Mouse (Mus musculus) megakaryocyte, adult 5-6 weeks (primary cell): ENCODE data around the gene Gm8879. TPM values are rescaled to one million over a fixed set of nuclear protein-coding genes. Genes with fewer than 3 reads are reported as not detected.
"Not testable (repeated sequence)": the region's sequence is repeated elsewhere in the genome, so short reads cannot be mapped to it uniquely, and the experiment has no call there.

ENCODE experiments used
- ATAC-seq: 2 replicates; pipeline ENCODE4 v1.8.0; 2016; ENCODE audit warnings: mild to moderate bottlenecking, inconsistent platforms; ENCODE audit not compliant: poor library complexity, severe bottlenecking
- total RNA-seq, 2 experiments: library from RNA; stranded (forward) in 1 of 2; stranded (reverse) in 1 of 2; fragments of 153-499, 151-499 nt in 1 of 2; fragments of 221-1000, 200-1000 nt in 1 of 2; gene quantifications; 2 replicates each; pipeline versions ENCODE4 v1.2.3 to v1.2.4; 2015 to 2017

The Gm8879 gene
- total RNA-seq (2015), result not detected in 2 replicates
- not detected in 2 replicates for total RNA-seq (2017)

DNA sequence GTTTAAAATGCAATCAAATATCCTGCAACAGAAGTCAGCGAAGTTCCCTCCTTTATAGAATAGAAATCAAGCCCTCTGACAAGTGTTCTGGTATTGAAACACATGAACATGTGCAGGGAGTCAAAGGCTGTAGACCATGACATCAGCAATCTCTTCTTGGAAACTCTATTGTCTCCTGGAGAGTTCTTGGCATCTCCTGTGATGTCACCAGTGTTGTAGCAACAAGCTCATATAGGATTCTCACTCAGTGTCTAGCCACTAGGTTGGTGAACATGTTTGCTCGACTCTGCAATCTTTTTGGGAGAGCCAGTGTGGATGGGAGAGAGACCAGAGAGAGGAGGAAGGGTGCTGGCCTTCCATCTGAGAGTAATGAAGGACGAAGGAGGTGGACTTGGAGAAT lies at the start of gene Gm8879:
Gene Gm8879 (plus strand): TSS at position 301 of the 400 bp plus-strand sequence.
- ATAC-seq, result not testable (repeated sequence)

DNA sequence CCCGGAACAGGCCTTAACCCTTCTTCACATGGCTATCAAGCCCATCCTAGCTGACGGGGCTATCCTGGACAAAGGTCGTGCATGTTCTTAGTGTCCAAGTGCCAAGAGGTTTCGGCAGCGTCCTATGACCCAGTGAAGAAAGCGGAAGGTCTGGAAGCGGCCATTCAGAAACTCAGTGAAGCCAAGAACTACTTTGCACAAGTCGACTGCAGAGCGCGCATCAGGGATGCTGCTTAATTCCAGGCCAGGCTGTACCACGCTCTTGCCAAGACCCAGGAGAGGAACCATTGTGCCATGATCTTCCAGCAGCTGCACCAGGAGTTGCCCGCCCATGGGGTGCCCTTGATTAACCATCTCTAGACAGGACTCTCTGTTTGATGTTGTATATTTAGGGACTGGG lies 10.6 kb downstream of the Gm8879 start:
- not testable (repeated sequence) for ATAC-seq

Other genes with a start within 250 kb of the Gm8879 start
- not detected in 2 replicates for gene Gm8871, start 179.8 kb upstream of the Gm8879 start, total RNA-seq (2015)
- not detected in 2 replicates for gene Gm8871, start 179.8 kb upstream of the Gm8879 start, total RNA-seq (2017)
- gene Gm8857, start 179.8 kb upstream of the Gm8879 start, total RNA-seq (2015), result 0.59 TPM in 1 of 2 replicates, not detected in the other
- not detected in 2 replicates for gene Gm8857, start 179.8 kb upstream of the Gm8879 start, total RNA-seq (2017)
- gene Gm5861, start 55.4 kb downstream of the Gm8879 start, total RNA-seq (2015), result not detected in 2 replicates
- gene Gm5861, start 55.4 kb downstream of the Gm8879 start, total RNA-seq (2017), result not detected in 2 replicates
- gene Gm8890, start 128.4 kb downstream of the Gm8879 start, total RNA-seq (2015), result not detected in 2 replicates
- gene Gm8890, start 128.4 kb downstream of the Gm8879 start, total RNA-seq (2017), result not detected in 2 replicates
- gene Speer1, start 213.9 kb downstream of the Gm8879 start, total RNA-seq (2015), result not detected in 2 replicates
- not detected in 2 replicates for gene Speer1, start 213.9 kb downstream of the Gm8879 start, total RNA-seq (2017)